Mouse (Mus musculus) brown adipose tissue, adult 24 weeks (tissue): Measurements from ENCODE around the gene Sp3. TPM values are rescaled to one million over a fixed set of nuclear protein-coding genes. Genes with fewer than 3 reads are reported as not detected.
"Not testable (repeated sequence)": the region's sequence is repeated elsewhere in the genome, so short reads cannot be mapped to it uniquely, and the experiment has no call there.

Experiments used
- H3K27ac ChIP-seq: fragments of 200-500 bp; replicated peaks from 2 replicates; pipeline ENCODE4 v1.5.1; 2012; ENCODE audit warnings: low read depth, mild to moderate bottlenecking, low read length
- H3K4me1 ChIP-seq: fragments of 200-500 bp; 2 replicates; pipeline ENCODE4 v1.6.1; 2012; ENCODE audit warnings: low read length, mixed read lengths; ENCODE audit not compliant: control insufficient read depth, insufficient read depth, insufficient read length
- H3K4me3 ChIP-seq: fragments of 200-500 bp; 2 replicates; pipeline ENCODE4 v1.5.1; 2012; ENCODE audit warnings: low read depth, mild to moderate bottlenecking, low read length, moderate library complexity; ENCODE audit not compliant: insufficient read depth
- polyA plus RNA-seq: library from polyadenylated mRNA; stranded (reverse); fragments of >200 nt; gene quantifications from 2 replicates; pipeline ENCODE4 v1.2.4, GENCODE M21; 2012; ENCODE audit not compliant: missing spikeins, insufficient read depth, insufficient read length

The Sp3 gene
- 42.7 and 45.9 TPM in 2 replicates for polyA plus RNA-seq

DNA sequence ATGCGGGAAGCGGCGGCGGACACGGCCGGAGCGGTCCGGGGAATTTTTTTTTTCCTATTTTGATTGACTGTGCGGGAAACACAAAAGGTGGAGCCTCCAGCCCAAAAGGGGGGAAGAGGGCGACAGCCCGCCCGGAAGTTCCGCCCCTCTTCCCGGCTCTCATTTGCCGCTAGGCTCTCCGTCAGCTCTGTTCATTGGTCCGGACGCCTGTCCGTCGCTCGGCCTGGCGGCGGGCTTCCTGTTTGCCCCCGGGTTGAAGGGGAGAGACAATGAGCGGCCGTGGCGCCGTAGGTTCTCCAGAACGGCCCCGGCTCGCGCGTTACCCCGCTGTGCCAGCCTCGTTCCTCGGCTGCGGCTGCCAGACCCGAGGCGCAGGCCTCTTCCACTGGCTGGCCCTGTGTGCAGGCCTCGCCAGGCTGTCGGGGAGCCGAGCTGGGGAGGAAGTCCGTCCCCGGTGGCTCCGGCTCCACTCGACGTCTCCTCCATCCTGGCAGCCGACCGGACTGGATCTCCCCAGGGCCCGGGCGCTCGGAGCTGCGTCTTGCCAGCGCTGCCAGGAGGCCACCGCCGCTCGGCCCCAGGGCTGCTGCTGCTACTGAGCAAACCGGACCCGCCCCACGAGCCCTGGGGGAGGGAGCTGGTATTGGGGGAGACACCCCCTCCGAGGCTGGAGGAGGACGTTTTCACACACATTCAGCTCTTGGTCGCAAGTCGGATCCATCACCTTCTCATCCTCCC is at the start of gene Sp3:
Sp3 (minus strand) TSS at position 110 of the 738 bp plus-strand sequence.
- Histone ChIP-seq H3K4me3 (peak within 1 kb of the TSS; percentile 92), H3K4me1 (peaks cover 11% of the 10 kb centered on the region), H3K27ac (peak within 1 kb of the TSS; percentile 97)

DNA sequence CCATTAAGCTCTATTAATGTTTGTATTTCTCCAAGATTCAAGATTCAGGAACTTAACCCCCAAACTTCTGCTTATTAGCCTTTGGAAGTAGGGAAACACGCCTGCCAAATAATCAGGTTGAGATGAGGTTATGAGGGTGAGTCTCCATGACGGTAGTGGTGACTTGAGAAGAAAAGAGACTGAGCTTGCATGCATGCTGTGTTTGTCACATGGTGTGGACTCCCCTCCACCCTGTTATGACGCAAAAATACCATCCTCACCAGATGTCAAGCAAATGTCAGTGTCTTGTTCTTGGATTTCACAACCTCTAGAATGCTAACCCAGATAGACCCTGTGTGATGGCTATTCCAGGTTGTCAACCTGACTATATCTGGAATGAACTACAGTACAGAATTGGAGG is 49.6 kb upstream of the Sp3 start:
- no peak overlapping the region for H3K27ac ChIP-seq
- no peaks in the 10 kb centered on the region for H3K4me1 ChIP-seq
- H3K4me3 ChIP-seq = no peak overlapping the region

DNA sequence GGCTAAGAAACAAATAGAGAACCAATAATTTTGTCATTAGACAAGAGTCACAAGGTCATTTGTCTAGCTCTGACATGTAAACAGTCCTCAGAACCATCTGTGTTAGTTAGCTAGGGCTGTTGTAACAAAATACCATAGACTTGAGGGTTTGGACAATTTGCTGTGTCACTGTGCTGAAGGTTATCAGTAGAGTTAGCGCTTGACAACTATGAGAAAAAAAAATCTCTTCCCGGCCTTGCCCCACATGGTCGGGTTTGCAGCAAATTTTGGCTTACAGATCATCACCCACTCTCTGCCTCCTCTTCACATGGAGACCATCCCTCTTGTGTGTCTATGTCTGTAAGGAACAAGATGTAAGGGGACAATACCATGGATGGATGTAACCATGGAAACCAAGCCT is 47.8 kb upstream of the Sp3 start:
- Histone ChIP-seq H3K4me1 (no peaks in the 10 kb centered on the region), H3K4me3 (no peak overlapping the region), H3K27ac (no peak overlapping the region)

DNA sequence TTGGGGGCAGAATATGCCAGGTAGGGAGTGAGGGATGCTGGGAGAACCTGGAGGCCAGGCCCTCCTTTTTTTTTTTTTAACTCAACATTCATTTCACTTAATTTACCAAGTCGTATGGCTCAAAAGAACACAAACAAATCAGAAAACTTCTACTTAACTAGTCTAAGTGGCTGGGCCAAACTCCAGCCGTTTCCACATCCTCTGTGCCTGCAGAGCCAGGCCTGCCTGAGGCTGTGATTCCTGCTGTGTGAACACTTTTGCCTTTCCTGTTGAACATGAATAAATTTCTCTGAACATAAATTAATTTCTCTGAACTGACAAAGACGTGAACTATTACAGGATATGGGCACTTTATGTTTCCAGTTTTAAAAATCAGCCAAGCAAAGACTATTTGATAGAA is 46.9 kb upstream of the Sp3 start:
- H3K4me3 ChIP-seq = no peak overlapping the region
- no peaks in the 10 kb centered on the region for H3K4me1 ChIP-seq
- H3K27ac ChIP-seq = no peak overlapping the region

DNA sequence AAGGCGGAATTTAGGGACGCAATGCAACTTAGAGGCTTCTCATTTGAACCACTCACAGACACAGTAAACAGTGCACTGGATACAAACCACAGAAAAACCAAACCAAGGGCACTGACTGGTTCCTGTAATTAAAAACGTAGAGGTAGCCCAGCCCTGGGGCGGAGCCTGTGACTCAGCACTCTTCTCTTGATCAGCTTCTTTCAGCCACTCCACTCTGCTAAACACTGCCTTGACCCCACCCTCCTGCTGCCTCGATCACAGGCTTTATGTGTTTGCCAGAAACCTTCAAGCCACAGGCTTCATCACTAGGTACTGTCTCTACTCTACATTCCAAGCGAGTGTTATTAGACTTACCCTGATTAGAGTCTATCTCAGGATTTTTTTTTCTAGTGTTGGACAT is 43.6 kb upstream of the Sp3 start:
- Histone ChIP-seq H3K4me1 (no peaks in the 10 kb centered on the region), H3K4me3 (no peak overlapping the region), H3K27ac (no peak overlapping the region)

DNA sequence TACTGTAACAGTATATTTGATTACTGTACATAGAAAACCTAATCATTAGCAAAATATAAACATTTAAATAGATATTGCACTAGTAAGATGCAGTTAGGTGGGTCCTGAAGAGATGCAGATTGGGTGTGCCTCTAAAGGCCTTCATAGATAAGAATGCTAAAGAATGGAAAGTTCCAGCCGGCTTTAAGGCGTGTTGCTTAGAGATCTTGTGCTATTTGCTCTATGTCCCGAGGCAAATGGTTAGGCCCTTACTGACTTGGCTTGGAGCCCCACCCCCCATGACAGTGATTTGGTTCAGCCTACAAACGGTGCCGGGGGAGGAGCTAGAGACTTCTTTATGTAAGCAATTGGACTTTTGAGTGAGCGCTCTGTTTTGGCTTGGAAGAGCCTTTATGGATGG is 40.8 kb upstream of the Sp3 start:
- no peaks in the 10 kb centered on the region for H3K4me1 ChIP-seq
- no peak overlapping the region for H3K4me3 ChIP-seq
- H3K27ac ChIP-seq = no peak overlapping the region

DNA sequence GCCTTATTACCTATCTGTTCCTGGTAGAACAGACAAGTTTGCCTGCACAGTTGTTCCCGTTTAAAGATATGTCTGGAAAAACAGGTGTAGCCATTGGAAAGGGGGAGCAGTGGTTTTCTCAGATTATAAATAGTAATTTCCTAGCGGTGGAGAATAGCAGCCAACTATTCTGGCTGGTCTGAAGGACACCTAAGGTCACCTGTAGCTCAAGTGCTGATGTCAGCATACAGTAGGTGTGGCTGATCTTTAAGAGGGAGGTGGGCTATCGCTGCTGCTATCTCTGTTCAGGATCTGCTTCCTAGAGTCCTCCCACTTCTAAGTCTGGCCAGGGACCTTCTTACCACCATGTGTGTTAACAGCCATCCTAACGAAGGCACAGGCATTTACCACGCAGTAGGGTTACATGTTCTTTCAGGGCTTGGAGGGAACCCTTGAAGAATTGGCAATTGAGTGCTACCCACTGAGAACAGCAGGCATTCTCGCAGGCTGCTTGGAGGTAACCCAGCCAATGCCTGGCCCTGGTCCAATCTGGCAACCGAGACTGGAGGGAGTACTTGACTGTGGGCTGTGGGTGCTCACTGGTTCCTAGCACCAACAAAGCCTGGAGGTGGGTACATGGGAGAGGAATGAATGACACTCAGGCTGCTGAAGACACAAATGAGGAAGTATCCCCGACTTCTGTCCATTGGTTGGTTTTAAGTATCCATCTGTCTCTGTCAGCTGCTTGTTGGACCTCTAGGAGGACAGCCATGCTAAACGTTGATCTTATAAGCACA is 39.3 kb upstream of the Sp3 start:
- Histone ChIP-seq H3K27ac (no peak overlapping the region), H3K4me1 (no peaks in the 10 kb centered on the region), H3K4me3 (no peak overlapping the region)

DNA sequence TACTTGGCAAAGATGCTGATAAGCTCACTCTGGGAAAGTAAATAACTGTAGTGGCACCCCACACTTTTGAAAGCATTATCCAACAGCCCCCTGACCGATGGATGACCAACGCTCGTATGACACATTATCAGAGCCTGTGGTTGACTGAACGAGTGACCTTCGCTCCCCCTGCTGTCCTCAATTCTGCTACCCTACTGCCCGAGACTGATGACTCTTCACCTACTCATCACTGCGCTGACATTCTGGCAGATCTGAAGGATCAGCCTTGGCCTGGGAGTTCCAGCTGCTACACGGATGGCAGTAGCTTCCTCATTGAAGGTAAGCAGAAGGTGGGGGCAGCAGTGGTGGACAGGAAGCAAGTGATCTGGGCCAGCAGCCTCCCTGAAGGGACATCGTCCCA is 33.8 kb upstream of the Sp3 start:
- H3K27ac ChIP-seq, H3K4me3 ChIP-seq, H3K4me1 ChIP-seq: not testable (repeated sequence)

DNA sequence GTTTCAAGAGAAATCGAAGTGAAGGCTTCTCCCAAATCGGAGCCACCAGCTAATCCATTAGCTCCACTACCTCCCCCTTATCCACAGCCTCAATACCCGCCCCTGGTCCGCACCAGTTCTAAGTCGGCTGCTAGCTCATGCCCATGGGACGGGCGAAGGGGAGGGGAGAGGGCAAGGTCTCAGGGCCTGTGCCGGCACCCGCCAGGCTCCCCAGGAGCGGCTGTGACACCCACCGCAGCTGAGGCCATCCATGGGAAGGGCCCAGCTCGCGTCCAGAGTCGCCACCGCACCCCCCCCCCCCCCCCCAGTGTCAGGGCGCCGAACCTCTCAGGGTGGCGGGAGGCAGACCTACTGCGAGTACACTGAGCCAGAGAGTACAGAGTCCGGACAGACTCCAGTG is 32.4 kb upstream of the Sp3 start:
- H3K4me3 ChIP-seq = no peak overlapping the region
- H3K4me1 ChIP-seq = no peaks in the 10 kb centered on the region
- no peak overlapping the region for H3K27ac ChIP-seq

DNA sequence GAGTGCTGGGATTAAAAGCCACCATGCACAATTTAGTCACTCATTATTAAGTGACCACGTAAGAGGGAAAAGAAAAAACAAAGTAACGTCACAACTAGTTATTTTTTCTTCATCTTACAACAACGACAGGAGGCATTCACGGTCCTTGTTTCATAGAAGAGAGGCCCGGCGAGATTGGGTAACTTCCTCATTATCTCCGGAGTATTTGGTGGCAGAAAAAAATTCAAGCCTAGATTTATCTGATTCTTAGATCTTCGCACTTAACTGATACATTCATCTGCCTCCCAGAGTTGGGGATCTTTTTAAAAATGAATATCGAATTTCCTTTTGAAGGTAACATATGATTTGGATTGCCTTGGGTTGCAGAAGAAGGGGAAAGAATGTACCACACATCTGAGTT is 27.2 kb upstream of the Sp3 start:
- Histone ChIP-seq H3K4me3 (no peak overlapping the region), H3K27ac (no peak overlapping the region), H3K4me1 (peaks cover 10% of the 10 kb centered on the region)

DNA sequence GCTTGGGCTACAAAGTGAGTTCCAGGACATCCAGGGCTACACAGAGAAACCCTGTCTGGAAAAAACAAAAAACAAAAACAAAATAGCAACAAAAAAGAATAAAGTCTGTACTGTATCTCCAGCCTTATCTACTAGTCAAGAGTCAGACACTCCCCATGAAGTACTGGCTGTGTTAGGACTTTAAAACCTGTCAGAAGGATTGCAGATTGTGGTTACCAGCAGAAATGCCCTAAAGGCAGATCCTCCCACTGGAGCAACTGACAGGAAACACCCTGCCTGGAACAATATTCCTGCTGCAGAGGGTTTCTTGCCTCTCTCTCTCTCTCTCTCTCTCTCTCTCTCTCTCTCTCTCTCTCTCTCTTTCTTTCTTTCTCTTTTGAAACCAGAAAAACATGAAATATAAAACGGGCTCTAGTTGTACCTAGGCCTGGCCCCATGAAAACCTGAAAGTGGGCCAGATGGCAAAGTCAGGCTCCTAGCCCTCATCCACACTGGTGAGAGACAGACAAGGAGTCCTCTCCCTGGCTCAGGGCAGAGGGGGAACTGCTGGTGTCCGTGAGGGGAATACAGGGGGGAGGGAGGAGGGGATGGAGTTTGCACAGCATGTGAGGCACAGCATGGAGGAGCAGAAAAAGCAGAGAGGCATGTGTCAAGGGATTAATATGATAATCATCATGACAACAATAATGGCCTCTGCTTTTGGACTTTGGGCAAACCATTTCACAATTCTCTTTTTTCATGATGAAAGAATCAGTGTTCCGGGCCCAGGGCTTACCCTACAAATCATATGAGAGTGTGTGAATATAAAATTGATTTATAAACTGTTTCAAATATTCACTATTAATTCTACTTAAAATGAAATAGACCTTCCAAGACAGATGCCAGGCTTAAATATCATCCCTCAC is 25.6 kb upstream of the Sp3 start:
- H3K4me3 ChIP-seq = no peak overlapping the region
- H3K4me1 ChIP-seq = peaks cover 12% of the 10 kb centered on the region
- H3K27ac ChIP-seq = peak overlapping the region; percentile 92; the same call in 1 of the 2 replicates

DNA sequence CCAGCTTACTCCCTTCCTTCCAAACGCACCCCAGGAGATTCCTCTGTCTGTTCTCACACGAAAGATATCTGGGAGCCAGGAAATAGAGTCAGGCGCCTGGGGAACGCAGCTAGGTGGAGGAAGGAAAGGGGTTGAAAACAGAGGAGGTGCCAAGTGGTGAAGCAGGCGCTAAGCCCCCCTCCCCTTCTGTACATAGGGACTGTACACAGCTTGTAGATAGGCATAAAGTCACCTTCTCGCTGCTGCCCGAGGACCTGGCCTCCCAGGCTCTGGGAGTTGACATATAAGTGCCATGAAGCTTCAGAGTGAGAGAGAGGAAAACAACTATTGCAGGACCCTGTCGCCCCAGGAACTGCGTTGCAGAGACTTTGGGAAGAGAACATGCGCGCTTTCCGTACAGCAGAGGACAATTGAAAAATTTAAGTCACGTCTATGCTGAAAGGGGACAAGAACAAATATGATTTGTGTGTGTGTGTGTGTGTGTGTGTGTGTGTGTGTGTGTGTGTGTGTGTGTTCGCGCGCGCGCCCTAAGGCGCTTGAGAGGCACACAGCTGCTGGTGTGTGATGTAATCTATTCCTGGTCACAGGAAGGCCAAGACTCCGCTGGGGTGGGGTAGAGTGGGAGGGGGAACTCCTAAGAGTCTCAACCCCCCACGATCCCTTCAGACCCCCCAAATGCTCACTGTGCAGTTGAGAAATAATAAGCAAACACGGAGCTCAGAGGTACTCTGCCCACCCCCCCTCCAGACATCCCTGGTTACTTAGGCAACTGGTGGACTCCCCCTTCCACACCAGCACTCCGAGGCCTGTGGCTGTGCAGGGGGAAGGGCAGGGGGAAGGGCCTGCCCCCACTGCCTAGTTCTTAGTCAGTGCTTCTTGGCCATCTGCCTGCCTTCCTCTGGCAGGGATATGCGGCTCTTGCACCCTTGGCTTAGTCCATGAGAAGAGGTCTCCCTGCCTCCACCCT is 23.8 kb upstream of the Sp3 start:
- peak overlapping the region; percentile 53 for H3K4me3 ChIP-seq
- peak overlapping the region; percentile 92 for H3K27ac ChIP-seq
- peaks cover 12% of the 10 kb centered on the region for H3K4me1 ChIP-seq

DNA sequence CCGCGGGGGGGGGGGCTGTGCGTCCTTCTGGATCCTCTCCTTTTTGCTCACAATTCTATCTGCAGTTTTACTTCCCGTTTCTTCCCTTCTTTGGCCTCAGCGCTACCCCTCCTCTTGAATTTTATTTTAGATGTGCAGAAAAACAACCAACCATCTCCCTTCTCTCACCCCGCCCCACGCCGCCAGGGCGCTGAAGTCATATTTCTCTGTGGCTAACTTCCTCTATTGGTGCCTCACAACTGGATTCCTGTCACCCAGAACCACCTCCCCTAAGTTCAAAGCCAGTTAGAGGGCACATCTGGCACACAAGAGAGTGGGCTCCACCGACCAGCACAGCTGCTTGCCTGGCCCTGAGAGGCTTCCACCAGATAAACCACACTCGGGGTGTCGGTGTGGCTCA is 22.8 kb upstream of the Sp3 start:
- Histone ChIP-seq H3K27ac (peak overlapping the region; percentile 83), H3K4me1 (peaks cover 12% of the 10 kb centered on the region), H3K4me3 (peak overlapping the region; percentile 6)

DNA sequence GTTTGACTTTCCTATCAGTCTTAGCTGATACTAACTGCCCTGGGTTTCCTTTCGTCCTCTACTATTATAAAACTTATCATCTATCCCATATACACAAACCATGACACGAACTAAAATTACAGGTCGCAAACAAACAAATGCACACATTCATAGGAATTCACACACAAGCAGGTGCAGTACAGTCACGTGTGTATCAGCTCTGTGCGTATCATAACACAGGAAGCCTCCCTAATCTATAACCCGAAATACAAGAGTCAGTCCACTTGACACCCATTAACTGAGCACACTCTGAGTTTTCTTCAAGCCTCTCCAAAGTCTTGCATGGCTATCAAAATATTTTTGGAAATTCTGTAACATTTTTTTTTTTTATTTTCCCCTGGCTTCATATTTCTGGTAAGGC is 22.2 kb upstream of the Sp3 start:
- H3K4me1 ChIP-seq = peaks cover 14% of the 10 kb centered on the region
- H3K4me3 ChIP-seq = no peak overlapping the region
- no peak overlapping the region for H3K27ac ChIP-seq
